Mouse (Mus musculus): ENCODE measurements around the gene Tomm20l. TPM values are rescaled to one million over a fixed set of nuclear protein-coding genes. Genes with fewer than 3 reads are reported as not detected.

The Tomm20l gene
- polyA plus RNA-seq, 1 experiment from 2014 or later: not detected

Other genes starting within 250 kb of the Tomm20l start
- gene Actr10, start 173.6 kb upstream of the Tomm20l start, polyA plus RNA-seq (2014; fragmentation: Nextera tagmentation; extraction: Ambion mirVana): 290 and 299 TPM in 2 replicates
- 640 and 649 TPM in 2 replicates for gene Psma3, start 136.8 kb upstream of the Tomm20l start, polyA plus RNA-seq (2014; fragmentation: Nextera tagmentation; extraction: Ambion mirVana)
- gene Arid4a, start 95.4 kb upstream of the Tomm20l start, polyA plus RNA-seq (2014; fragmentation: Nextera tagmentation; extraction: Ambion mirVana): 32.6 and 34.4 TPM in 2 replicates
- gene Timm9, start 25.3 kb downstream of the Tomm20l start, polyA plus RNA-seq (2014; fragmentation: Nextera tagmentation; extraction: Ambion mirVana): 68.5 and 77.3 TPM in 2 replicates
- gene 2700049A03Rik, start 25.4 kb downstream of the Tomm20l start, polyA plus RNA-seq (2014; fragmentation: Nextera tagmentation; extraction: Ambion mirVana): 20.1 and 21.8 TPM in 2 replicates
- 21.1 and 22.2 TPM in 2 replicates for gene Dact1, start 198.5 kb downstream of the Tomm20l start, polyA plus RNA-seq (2014; fragmentation: Nextera tagmentation; extraction: Ambion mirVana)